Mouse (Mus musculus) liver, embryonic 11.5 days (tissue): ENCODE results near the gene Zfp800. TPM values are rescaled to one million over a fixed set of nuclear protein-coding genes. Genes with fewer than 3 reads are reported as not detected.

Experiments
- ATAC-seq: fragments of 200-750 bp; cut with Nextera tagmentation; replicated peaks from 2 replicates; pipeline ENCODE4 v1.8.0; 2017; ENCODE audit warnings: moderate number of reproducible peaks, mild to moderate bottlenecking, moderate TSS enrichment, moderate library complexity; ENCODE audit not compliant: low FRiP score
- DNase-seq: peaks from one replicate; pipeline ENCODE4 v3.0.0-alpha.2; 2017; ENCODE audit warnings: low spot score
- H3K27ac ChIP-seq: fragments of 300-500 bp; sonication (generic); 2 replicates; pipeline ENCODE4 v1.5.1; 2014; ENCODE audit warnings: mild to moderate bottlenecking, low read depth, low read length, control low read depth
- H3K27me3 ChIP-seq: fragments of 300-500 bp; sonication (generic); replicated peaks from 2 replicates; pipeline ENCODE4 v1.6.1; 2014; ENCODE audit warnings: low read length, mixed read lengths; ENCODE audit not compliant: control insufficient read depth, insufficient read depth
- H3K36me3 ChIP-seq: fragments of 300-500 bp; sonication (generic); 2 replicates; pipeline ENCODE4 v1.6.1; 2014; ENCODE audit warnings: mild to moderate bottlenecking, low read length, moderate library complexity, mixed read lengths; ENCODE audit not compliant: control insufficient read depth, insufficient read depth
- H3K4me1 ChIP-seq: fragments of 300-500 bp; sonication (generic); replicated peaks from 2 replicates; pipeline ENCODE4 v1.6.1; 2014; ENCODE audit warnings: low read length, mixed read lengths; ENCODE audit not compliant: control insufficient read depth, insufficient read depth
- H3K4me2 ChIP-seq: fragments of 300-500 bp; sonication (generic); 2 replicates; pipeline ENCODE4 v1.6.1; 2014; ENCODE audit warnings: mild to moderate bottlenecking, control low read depth, moderate library complexity
- H3K4me3 ChIP-seq: fragments of 300-500 bp; sonication (generic); 2 replicates; pipeline ENCODE4 v1.5.1; 2014; ENCODE audit warnings: low read depth, low read length, control low read depth
- H3K9ac ChIP-seq: fragments of 300-500 bp; sonication (generic); 2 replicates; pipeline ENCODE4 v1.6.1; 2014; ENCODE audit warnings: low read depth, low read length, control low read depth
- H3K9me3 ChIP-seq: fragments of 300-500 bp; sonication (generic); 2 replicates; pipeline ENCODE4 v1.6.1; 2016; ENCODE audit warnings: low read length, inconsistent platforms, mixed read lengths; ENCODE audit not compliant: control insufficient read depth
- WGBS: fragments of 180-500 bp; shearing (Covaris S2); extraction: QIAGEN DNeasy Blood & Tissue Kit; methylation state at CpG from one replicate; pipeline ENCODE4 v1.1.7; 2014; 5-methylcytosine and 5-hydroxymethylcytosine counted together
- polyA plus RNA-seq: library from polyadenylated mRNA; unstranded; fragments of >200 nt; fragmentation: Nextera tagmentation; extraction: Ambion mirVana; gene quantifications from 2 replicates; pipeline ENCODE4 v1.2.1, GENCODE M21; 2014

Gene Zfp800
- polyA plus RNA-seq = 39.5 and 41.2 TPM in 2 replicates

- no peaks in the 10 kb centered on the region for H3K36me3 ChIP-seq
- H3K9ac ChIP-seq = no peak within 1 kb of the TSS
- ATAC-seq (no peak), DNase-seq (peak; percentile 53)
- H3K9me3 ChIP-seq = peaks cover 3% of the 10 kb centered on the region; the same call in 1 of the 2 replicates
- H3K4me3 ChIP-seq = peak within 1 kb of the TSS; percentile 34
- 2% methylated on average over 33 of the region's 33 CpGs for WGBS
- peak within 1 kb of the TSS; percentile 60 for H3K4me2 ChIP-seq
- no peak within 1 kb of the TSS for H3K27ac ChIP-seq
- H3K4me1 ChIP-seq = no peaks in the 10 kb centered on the region
- peaks cover 39% of the 10 kb centered on the region for H3K27me3 ChIP-seq
Measured at GRCm38 (mm10) chr6:28397681-28398203, at the start of gene Zfp800. Gene Zfp800 (minus strand): TSS chr6:28398005.

DNA sequence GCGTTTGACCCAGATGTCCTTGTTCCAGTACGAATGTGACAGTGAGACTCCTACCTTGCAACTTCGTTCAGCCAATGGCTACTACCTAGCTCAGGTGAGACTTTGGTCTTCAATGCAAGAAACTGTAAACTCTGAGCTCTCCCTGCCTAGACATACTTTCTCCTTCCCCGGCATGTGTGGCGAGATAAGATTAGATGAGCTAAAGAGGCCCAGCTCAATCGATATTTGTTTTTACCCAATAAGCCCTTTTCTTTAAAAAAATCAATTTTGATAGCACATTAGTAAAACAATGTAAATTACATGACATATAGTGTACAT lies 33.7 kb upstream of the Zfp800 start:
- Histone ChIP-seq H3K4me3 (no peak overlapping the region), H3K9ac (no peak overlapping the region), H3K36me3 (peaks cover 4% of the 10 kb centered on the region), H3K9me3 (no peaks in the 10 kb centered on the region), H3K27me3 (no peaks in the 10 kb centered on the region), H3K4me2 (peak overlapping the region; percentile 45), H3K4me1 (peaks cover 6% of the 10 kb centered on the region), H3K27ac (no peak overlapping the region)
- 60% methylated on average over 6 of the region's 6 CpGs for WGBS
- DNase-seq (no peak), ATAC-seq (peak; percentile 73)

DNA sequence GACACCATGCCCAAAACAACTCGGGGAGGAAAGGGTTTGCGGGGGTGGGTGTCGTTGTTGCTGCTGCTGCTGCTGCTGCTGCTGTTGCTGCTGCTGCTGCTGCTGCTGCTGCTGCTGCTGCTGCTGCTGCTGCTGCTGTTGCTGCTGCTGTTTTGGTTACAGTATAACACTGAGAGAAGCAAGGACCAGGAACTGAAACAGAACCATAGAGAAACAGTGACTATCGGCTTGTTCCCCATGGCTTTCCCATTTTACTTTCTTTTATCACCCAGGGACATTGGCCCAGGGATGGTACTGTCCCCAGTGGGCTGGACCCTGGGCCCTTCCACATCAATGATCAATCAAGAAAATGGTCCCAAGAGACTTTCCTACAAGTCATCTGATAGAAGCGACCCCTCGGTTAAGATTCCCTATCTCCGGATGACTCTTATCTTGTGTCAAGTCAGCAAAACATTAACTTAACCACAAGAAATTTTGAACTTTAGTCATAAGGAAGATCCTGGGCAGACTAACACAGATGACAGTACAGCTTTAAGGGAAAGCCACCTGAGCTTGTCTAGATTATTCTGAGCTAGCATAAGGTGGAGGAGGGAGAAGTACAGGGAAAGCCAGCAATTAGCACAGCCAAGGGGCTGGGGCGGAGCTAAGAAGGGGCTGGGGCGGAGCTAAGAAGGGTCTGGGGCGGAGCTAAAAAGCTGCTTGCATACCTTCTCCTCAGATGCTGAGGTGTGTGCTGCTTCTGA lies 33.2 kb upstream of the Zfp800 start:
- Histone ChIP-seq H3K27me3 (no peaks in the 10 kb centered on the region), H3K9ac (no peak overlapping the region), H3K4me3 (no peak overlapping the region), H3K36me3 (peaks cover 7% of the 10 kb centered on the region), H3K4me2 (peak overlapping the region; percentile 45), H3K9me3 (no peaks in the 10 kb centered on the region), H3K27ac (no peak overlapping the region), H3K4me1 (peaks cover 6% of the 10 kb centered on the region)
- WGBS = 69% methylated on average over 10 of the region's 10 CpGs
- DNase-seq = no peak
- peak; percentile 80 for ATAC-seq

- 87% methylated on average over 11 of the region's 11 CpGs for WGBS
Measured at GRCm38 (mm10) chr6:28429870-28430269, 32.1 kb upstream of the Zfp800 start.

GRCm38 (mm10) chr6:28428290-28428689 lies 30.5 kb upstream of the Zfp800 start, which contains the start of gene Gcc1:
Gene Gcc1 (minus strand): TSS chr6:28428390.
- H3K9ac ChIP-seq = no peak within 1 kb of the TSS
- no peaks in the 10 kb centered on the region for H3K27me3 ChIP-seq
- no peak within 1 kb of the TSS for H3K4me3 ChIP-seq
- no peaks in the 10 kb centered on the region for H3K9me3 ChIP-seq
- 82% methylated on average over 3 of the region's 3 CpGs for WGBS
- peaks cover 16% of the 10 kb centered on the region for H3K4me1 ChIP-seq
- H3K4me2 ChIP-seq = no peak within 1 kb of the TSS
- no peak for DNase-seq
- H3K36me3 ChIP-seq = peaks cover 15% of the 10 kb centered on the region
- H3K27ac ChIP-seq = no peak within 1 kb of the TSS
- ATAC-seq = no peak

More at GRCm38 (mm10) chr6:28429870-28430269, 32.1 kb upstream of the Zfp800 start:
- ATAC-seq (no peak), DNase-seq (no peak)
- H3K4me1 ChIP-seq = peaks cover 10% of the 10 kb centered on the region
- H3K9ac ChIP-seq = no peak overlapping the region
- H3K4me3 ChIP-seq = no peak overlapping the region
- H3K4me2 ChIP-seq = no peak overlapping the region
- H3K27me3 ChIP-seq = no peaks in the 10 kb centered on the region
- H3K27ac ChIP-seq = no peak overlapping the region
- no peaks in the 10 kb centered on the region for H3K9me3 ChIP-seq
- peaks cover 12% of the 10 kb centered on the region for H3K36me3 ChIP-seq

GRCm38 (mm10) chr6:28427096-28427839 lies 29.5 kb upstream of the Zfp800 start, which contains the start of gene Fscn3:
Gene Fscn3 (plus strand): TSS chr6:28427789.
- Histone ChIP-seq H3K9me3 (no peaks in the 10 kb centered on the region), H3K4me3 (no peak within 1 kb of the TSS), H3K4me2 (no peak within 1 kb of the TSS), H3K27me3 (no peaks in the 10 kb centered on the region), H3K9ac (no peak within 1 kb of the TSS), H3K27ac (no peak within 1 kb of the TSS), H3K36me3 (peaks cover 15% of the 10 kb centered on the region), H3K4me1 (peaks cover 16% of the 10 kb centered on the region)
- DNase-seq (no peak), ATAC-seq (no peak)
- WGBS = 77% methylated on average over 3 of the region's 3 CpGs

DNA sequence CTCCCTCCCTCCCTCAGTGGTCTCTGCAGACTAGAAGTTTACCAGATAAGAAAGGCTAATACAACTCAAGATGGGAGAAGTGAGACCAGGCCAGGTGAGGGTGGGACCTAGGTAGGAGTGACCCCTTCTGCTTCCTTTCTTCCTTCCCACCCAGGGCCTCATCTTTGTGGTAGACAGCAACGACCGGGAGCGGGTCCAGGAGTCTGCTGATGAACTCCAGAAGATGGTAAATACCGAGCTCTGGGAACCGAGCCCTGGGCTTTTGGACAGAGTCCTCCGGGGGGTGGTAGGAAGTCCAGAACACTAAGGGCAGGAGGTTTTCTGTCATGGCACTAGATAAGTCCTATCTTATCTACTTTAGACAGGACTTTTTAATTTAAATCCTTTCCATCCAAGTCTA lies 27.2 kb upstream of the Zfp800 start:
- H3K9ac ChIP-seq = peak overlapping the region; percentile 92
- no peaks in the 10 kb centered on the region for H3K27me3 ChIP-seq
- H3K27ac ChIP-seq = peak overlapping the region; percentile 83
- ATAC-seq = no peak
- peaks cover 15% of the 10 kb centered on the region for H3K36me3 ChIP-seq
- no peaks in the 10 kb centered on the region for H3K9me3 ChIP-seq
- peak overlapping the region; percentile 95 for H3K4me3 ChIP-seq
- peak overlapping the region; percentile 75 for H3K4me2 ChIP-seq
- WGBS = 76% methylated on average over 6 of the region's 6 CpGs
- peaks cover 21% of the 10 kb centered on the region for H3K4me1 ChIP-seq
- DNase-seq = no peak

DNA sequence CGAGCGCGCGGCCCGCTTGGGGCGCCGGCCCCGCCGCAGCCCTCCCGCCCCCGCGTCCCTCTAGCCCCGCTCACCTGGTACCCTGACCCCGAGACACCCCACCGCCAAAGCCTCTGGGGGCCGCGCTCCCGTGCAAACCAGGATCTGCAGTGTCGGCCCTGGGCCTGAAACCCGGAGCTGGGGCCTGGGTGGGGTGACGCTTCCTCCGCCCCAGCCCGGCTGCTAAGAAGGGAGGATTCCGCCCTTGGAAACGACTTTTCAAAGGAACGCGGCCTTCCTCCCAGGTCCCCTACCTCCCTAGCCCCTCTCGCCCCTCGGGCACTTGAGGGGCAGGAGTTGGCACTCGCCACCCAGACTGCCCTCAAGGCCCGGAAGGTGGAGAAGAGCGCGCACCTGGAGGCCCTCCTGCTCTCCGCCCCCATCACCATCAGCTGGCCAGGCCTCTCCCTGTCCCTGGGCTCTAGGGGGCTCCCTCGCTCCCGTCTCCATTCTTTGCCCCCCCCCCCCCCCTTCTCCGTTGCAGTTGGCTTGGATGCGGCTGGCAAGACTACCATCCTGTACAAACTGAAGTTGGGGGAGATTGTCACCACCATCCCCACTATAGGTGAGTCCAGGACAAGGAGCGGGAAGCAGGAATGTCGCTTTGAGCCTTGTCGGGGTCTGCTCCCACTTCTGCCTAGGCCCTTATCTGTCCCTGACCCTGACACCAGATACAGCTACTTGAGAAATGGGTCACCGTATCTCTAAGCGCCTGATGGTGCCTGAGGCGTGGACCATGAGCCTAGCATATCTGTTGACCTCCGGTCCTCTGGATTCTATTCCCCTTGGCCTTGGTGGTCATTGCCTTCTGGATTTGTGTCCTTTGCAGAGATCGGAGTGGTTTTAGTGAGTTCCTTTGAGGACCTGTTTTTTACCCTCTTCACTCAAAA lies 26.2 kb upstream of the Zfp800 start:
- Histone ChIP-seq H3K9ac (peak overlapping the region; percentile 92), H3K27ac (peak overlapping the region; percentile 83), H3K9me3 (no peaks in the 10 kb centered on the region), H3K27me3 (no peaks in the 10 kb centered on the region), H3K36me3 (peaks cover 15% of the 10 kb centered on the region), H3K4me1 (peaks cover 26% of the 10 kb centered on the region), H3K4me3 (peak overlapping the region; percentile 95), H3K4me2 (peak overlapping the region; percentile 75)
- WGBS = 4% methylated on average over 46 of the region's 46 CpGs
- ATAC-seq (peak; percentile 75), DNase-seq (peak; percentile 71)
